Mouse (Mus musculus) stomach, postnatal 0 days (tissue): Measurements from ENCODE around the gene Ppp5c. TPM values are rescaled to one million over a fixed set of nuclear protein-coding genes. Genes with fewer than 3 reads are reported as not detected.
A peak's percentile ranks its signal among the peaks of the same experiment; 100 is the strongest.

Experiments used
- ATAC-seq: fragments of 200-750 bp; cut with Nextera tagmentation; 2 replicates; pipeline ENCODE4 v1.8.0; 2017; ENCODE audit not compliant: low FRiP score, low TSS enrichment
- DNase-seq: peaks from one replicate; pipeline ENCODE4 v3.0.0-alpha.2; 2016; ENCODE audit warnings: low spot score
- H3K27ac ChIP-seq: fragments of 300-500 bp; sonication (generic); replicated peaks from 2 replicates; pipeline ENCODE4 v1.5.1; 2014; ENCODE audit warnings: mild to moderate bottlenecking, control low read depth
- H3K27me3 ChIP-seq: fragments of 300-500 bp; sonication (generic); 2 replicates; pipeline ENCODE4 v1.6.1; 2014; ENCODE audit warnings: low read length; ENCODE audit not compliant: control insufficient read depth, insufficient read depth
- H3K36me3 ChIP-seq: fragments of 300-500 bp; sonication (generic); 2 replicates; pipeline ENCODE4 v1.6.1; 2014; ENCODE audit warnings: low read length, mixed read lengths; ENCODE audit not compliant: control insufficient read depth, insufficient read depth
- H3K4me1 ChIP-seq: fragments of 300-500 bp; sonication (generic); replicated peaks from 2 replicates; pipeline ENCODE4 v1.6.1; 2014; ENCODE audit warnings: antibody characterized with exemption; ENCODE audit not compliant: control insufficient read depth, insufficient read depth
- H3K4me2 ChIP-seq: fragments of 300-500 bp; sonication (generic); replicated peaks from 2 replicates; pipeline ENCODE4 v1.6.1; 2014; ENCODE audit warnings: low read depth, mild to moderate bottlenecking, control low read depth, moderate library complexity
- H3K4me3 ChIP-seq: fragments of 300-500 bp; sonication (generic); 2 replicates; pipeline ENCODE4 v1.5.1; 2014; ENCODE audit warnings: low read depth, low read length, control low read depth
- H3K9ac ChIP-seq: fragments of 300-500 bp; sonication (generic); 2 replicates; pipeline ENCODE4 v1.6.1; 2014; ENCODE audit warnings: mild to moderate bottlenecking, low read length, control low read depth, mixed read lengths
- H3K9me3 ChIP-seq: fragments of 300-500 bp; sonication (generic); 2 replicates; pipeline ENCODE4 v1.6.1; 2016; ENCODE audit warnings: low read length; ENCODE audit not compliant: control insufficient read depth
- CTCF ChIP-seq: IDR thresholded peaks from 2 replicates; pipeline ENCODE4 v1.5.1; 2016; ENCODE audit warnings: antibody characterized with exemption, low read depth, mild to moderate bottlenecking, moderate library complexity
- EP300 ChIP-seq: optimal IDR thresholded peaks from 2 replicates; pipeline ENCODE3; 2016; ENCODE audit warnings: antibody characterized with exemption
- WGBS: fragments of 180-500 bp; shearing (Covaris S2); extraction: QIAGEN DNeasy Blood & Tissue Kit; methylation state at CpG from one replicate; pipeline ENCODE4 v1.1.7; 2014; 5-methylcytosine and 5-hydroxymethylcytosine counted together
- polyA plus RNA-seq: library from polyadenylated mRNA; unstranded; fragments of >200 nt; fragmentation: Nextera tagmentation; extraction: Ambion mirVana; gene quantifications from 2 replicates; pipeline ENCODE4 v1.2.1, GENCODE M21; 2015

Ppp5c gene
- polyA plus RNA-seq, 1 experiment from 2014 or later = 51.6 TPM

DNA sequence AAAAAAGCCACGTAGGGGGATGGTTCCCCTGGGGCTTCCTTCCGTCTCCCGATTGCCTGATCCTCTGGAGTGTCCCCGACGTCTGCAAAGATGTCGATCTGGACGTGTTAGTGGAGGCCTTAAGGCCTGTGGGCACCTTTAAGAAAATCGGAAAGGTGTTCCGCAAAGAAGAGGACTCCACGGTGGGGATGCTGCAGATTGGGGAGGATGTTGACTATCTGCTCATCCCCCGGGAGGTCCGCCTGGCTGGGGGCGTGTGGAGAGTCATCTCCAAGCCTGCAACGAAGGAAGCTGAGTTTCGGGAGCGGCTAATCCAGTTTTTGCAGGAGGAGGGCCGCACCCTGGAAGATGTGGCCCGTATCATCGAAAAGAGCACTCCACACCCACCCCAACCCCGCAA, 33.3 kb downstream of the Ppp5c start:
- DNase-seq = peak; percentile 20
- WGBS = 3% methylated on average over 20 of the region's 20 CpGs
- peaks cover 2% of the 10 kb centered on the region; the same call in 1 of the 2 replicates for H3K4me1 ChIP-seq
- peak overlapping the region; percentile 67 for H3K4me2 ChIP-seq
- peak overlapping the region; percentile 85 for H3K27ac ChIP-seq
- H3K9me3 ChIP-seq = no peaks in the 10 kb centered on the region
- TF ChIP-seq CTCF = no peak
- no peak for TF ChIP-seq EP300
- H3K4me3 ChIP-seq = peak overlapping the region; percentile 57
- peak overlapping the region; percentile 70 for H3K9ac ChIP-seq
- no peak for ATAC-seq
- no peaks in the 10 kb centered on the region for H3K36me3 ChIP-seq
- H3K27me3 ChIP-seq = no peaks in the 10 kb centered on the region

DNA sequence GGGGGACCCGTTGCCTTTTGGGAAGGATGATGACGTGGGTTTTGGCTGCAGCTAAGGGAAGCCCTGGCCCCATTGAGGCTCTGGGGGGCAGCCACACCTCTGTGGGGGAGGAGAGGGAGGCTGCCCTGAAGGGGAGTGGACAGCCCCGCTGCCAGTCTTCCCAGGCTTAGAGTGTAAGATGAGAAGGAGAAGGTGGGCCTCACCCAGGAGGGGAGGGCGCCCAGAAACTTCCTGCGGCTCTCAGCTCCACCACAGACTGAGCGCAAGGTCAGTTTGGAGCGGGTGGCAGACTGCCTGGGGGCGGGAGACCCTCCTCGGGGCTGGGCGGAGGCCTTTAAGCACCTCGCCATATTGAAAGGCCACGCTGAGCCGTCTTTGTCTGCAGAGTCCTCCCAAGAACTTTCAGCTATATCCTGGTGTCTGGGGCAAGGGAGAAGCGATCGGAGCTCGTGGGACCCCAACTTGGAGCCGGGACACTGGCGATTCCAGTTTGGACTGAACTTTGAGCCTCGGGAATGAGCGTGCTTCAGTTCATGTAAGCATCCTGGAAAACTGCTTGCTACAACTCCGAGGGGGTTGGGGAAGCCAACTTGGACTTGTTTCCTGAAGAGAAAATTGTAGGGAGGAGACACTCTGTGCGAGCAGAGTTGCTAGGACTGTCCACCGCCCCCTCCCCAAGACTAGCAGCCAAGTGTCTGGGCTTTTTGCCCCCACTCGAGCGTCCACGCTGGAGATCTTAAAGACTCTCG, 33.9 kb downstream of the Ppp5c start:
- Histone ChIP-seq H3K27ac (peak overlapping the region; percentile 85), H3K4me1 (peaks cover 2% of the 10 kb centered on the region; the same call in 1 of the 2 replicates), H3K4me2 (peak overlapping the region; percentile 67), H3K36me3 (no peaks in the 10 kb centered on the region), H3K9ac (peak overlapping the region; percentile 70), H3K4me3 (peak overlapping the region; percentile 57), H3K9me3 (no peaks in the 10 kb centered on the region), H3K27me3 (no peaks in the 10 kb centered on the region)
- peak; percentile 27; the same call in 1 of the 2 replicates for TF ChIP-seq CTCF
- TF ChIP-seq EP300 = no peak
- WGBS = 3% methylated on average over 26 of the region's 27 CpGs
- peak; percentile 78 for DNase-seq
- ATAC-seq = peak; percentile 87

DNA sequence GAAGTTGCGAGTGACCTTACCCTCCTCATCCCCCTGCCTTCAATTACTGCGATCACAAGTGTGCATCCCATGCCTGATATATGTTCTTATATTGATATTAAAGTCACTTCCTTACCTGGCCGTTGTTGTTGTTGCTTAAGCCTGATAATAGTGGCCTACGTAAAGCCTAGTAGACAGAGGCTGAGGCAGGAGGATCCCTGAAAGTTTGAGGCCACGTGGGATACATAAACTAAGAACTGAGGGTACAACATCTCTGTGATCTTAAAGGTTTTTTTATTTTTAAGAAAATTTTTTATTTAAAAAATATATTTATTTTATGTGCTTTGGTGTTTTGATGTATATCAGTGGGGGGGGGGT, 35.3 kb downstream of the Ppp5c start, which contains the start of gene Ccdc8:
Gene Ccdc8, plus strand, starts transcription at position 258 of the 357 bp plus-strand sequence.
- 94% methylated on average over 5 of the region's 5 CpGs for WGBS
- Histone ChIP-seq H3K9ac (peak within 1 kb of the TSS; percentile 70), H3K4me2 (peak within 1 kb of the TSS; percentile 67), H3K9me3 (no peaks in the 10 kb centered on the region), H3K27me3 (no peaks in the 10 kb centered on the region), H3K27ac (peak within 1 kb of the TSS; percentile 85), H3K4me1 (peaks cover 2% of the 10 kb centered on the region; the same call in 1 of the 2 replicates), H3K4me3 (peak within 1 kb of the TSS; percentile 57), H3K36me3 (no peaks in the 10 kb centered on the region)
- no peak for ATAC-seq
- DNase-seq = no peak
- no peak for TF ChIP-seq EP300
- no peak for TF ChIP-seq CTCF

DNA sequence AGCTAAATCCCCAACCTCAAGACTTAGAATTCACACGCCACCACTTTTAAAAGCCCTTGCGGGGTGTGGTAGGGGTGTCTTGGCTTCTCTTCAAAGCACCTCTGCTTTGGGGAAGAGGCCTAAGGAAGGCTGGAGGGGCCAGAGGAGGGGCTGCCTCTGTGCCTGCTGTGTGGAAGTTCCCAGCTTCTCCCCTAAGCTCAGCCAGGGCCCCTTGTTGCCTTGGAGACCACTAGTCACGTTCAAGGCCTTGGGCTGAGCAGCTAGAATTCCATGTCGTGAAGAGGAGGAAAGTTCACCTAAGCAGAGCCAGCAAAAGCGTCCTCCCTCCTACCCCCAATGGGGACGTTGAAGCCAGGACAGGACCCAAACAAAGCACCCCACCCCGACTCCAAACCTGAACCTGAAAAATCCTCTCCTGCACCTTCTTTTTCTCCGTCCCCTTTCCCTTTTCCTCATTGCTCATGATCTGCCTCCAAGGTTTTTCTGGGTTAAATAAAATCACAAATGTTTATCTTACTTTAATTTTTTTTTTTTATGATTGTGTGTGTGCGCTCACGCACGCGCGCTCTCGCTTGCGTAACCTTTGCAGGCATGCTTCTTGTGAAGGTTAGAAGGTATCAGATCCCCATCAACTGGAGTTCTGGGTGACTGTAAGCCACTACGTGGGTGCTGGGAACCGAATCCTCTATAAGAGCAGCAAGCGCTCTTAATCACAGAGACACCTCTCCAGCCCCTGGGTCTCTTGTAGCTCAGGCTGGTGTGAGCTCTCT, 35.9 kb downstream of the Ppp5c start:
- Histone ChIP-seq H3K4me1 (peaks cover 2% of the 10 kb centered on the region; the same call in 1 of the 2 replicates), H3K9ac (no peak overlapping the region), H3K4me3 (no peak overlapping the region), H3K4me2 (peak overlapping the region; percentile 25; the same call in 1 of the 2 replicates), H3K36me3 (no peaks in the 10 kb centered on the region), H3K9me3 (no peaks in the 10 kb centered on the region), H3K27me3 (no peaks in the 10 kb centered on the region), H3K27ac (peak overlapping the region; percentile 83)
- 27% methylated on average over 18 of the region's 18 CpGs for WGBS
- ATAC-seq = peak; percentile 65
- TF ChIP-seq EP300 (no peak), CTCF (no peak)
- DNase-seq = peak; percentile 67

DNA sequence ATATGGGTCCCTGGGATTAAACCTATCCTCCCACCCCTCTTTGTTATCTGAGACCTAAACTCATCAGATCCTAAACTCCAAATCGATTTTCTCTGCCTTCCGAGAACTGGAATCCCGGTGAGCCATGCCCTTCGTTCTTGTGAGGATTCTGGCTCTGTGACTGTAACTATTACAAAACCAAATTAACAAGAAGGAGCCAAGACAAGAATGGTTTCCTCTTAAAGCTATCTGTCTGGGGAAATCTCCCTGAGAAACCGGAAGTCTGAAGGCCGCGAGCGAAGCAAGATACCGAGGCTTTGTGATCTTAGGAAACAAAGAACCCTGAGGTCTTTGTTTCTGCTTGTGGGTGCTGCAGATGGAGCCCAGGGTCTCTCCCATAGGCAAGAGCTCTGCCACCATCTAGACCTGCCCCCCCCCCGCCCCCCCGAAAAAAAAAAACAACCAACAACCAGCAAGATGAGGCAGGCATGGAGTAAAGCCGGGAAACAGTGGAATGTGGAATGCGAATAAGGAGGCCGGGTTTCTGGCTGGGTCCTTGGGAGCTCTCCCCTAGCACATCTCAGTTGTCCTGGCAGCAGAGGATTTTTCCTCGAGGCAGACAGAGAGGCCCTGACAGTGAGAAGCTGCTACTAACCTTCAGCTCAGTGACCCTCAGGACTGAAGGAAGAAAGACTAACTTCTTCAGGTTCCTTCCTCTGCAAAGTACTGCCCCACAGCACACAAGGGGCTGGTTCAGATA, 37.5 kb downstream of the Ppp5c start:
- Histone ChIP-seq H3K4me2 (no peak overlapping the region), H3K4me3 (no peak overlapping the region), H3K9me3 (no peaks in the 10 kb centered on the region), H3K4me1 (peaks cover 2% of the 10 kb centered on the region; the same call in 1 of the 2 replicates), H3K27me3 (no peaks in the 10 kb centered on the region), H3K9ac (no peak overlapping the region), H3K36me3 (no peaks in the 10 kb centered on the region), H3K27ac (peak overlapping the region; percentile 65)
- DNase-seq = peak; percentile 17
- TF ChIP-seq EP300 (no peak), CTCF (no peak)
- WGBS = 28% methylated on average over 14 of the region's 15 CpGs
- ATAC-seq = no peak
